Mouse (Mus musculus) gastrocnemius, postnatal 14 days (tissue): ENCODE measurements at regions not wholly inside any gene's neighbourhood (a gene's known extent, or its start where the extent isn't known, plus 50 kb on each side); places are given as distances from the start of the nearest gene placed in this dataset.

Experiments used
- DNase-seq: peaks from one replicate; pipeline ENCODE4 v3.0.0; 2021; ENCODE audit warnings: mixed read lengths
- intact Hi-C: fragments of 180-260 bp; cut with DNase I; formaldehyde crosslinking; loops from one replicate; pipeline ENCODE4 v1.15.1; 2025; ENCODE audit warnings: low total_unique reads

GRCm38 (mm10) chr8:32958331-32958730 lies 470.2 kb upstream of the 5930422O12Rik start:
- intact Hi-C loops, result no loop called here
- DNase-seq, result no peak

DNA sequence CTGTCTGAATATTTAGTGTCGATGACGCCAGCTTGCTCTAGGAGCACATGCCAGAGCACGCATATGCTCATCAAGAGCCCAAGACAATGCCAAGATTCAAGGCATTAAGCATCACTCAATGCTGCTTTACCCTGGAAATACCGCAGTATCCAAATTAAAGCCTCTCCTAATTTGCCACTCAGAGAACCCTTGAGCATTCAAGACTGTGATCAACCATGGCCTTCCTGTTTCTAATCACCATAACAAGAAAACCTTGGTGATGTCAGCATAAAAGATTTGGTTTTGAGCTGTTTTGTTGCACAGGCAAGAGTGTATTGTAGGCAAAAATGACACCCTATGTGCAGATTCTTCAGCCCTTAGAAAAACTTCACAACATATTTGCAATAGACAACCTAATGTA lies 469.7 kb upstream of the 5930422O12Rik start:
- intact Hi-C loops, result no loop called here
- no peak for DNase-seq

- intact Hi-C loops, result no loop called here
- DNase-seq, result no peak
These were observed 469.0 kb upstream of the 5930422O12Rik start for GRCm38 (mm10) chr8:32959326-32960064.

DNA sequence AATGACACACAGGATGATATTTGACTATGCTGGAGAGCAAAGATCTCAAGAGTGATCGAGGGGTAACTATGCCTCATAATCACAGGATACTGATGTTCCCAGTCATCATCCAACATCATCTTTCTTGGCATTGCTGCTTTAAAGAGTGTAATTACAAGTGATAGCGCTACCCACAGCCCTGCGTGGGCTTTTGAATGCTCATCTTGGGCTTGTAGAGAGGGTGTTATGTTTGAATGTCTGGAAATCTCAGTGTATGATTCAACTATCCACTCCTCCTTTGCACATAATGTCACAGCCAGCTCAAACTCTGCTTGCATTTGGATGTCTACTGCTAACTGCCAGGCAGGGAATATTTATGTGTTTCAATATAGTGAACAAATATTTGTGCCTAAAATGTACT lies 438.3 kb upstream of the 5930422O12Rik start:
- DNase-seq, result no peak
- intact Hi-C loops, result no loop called here

DNA sequence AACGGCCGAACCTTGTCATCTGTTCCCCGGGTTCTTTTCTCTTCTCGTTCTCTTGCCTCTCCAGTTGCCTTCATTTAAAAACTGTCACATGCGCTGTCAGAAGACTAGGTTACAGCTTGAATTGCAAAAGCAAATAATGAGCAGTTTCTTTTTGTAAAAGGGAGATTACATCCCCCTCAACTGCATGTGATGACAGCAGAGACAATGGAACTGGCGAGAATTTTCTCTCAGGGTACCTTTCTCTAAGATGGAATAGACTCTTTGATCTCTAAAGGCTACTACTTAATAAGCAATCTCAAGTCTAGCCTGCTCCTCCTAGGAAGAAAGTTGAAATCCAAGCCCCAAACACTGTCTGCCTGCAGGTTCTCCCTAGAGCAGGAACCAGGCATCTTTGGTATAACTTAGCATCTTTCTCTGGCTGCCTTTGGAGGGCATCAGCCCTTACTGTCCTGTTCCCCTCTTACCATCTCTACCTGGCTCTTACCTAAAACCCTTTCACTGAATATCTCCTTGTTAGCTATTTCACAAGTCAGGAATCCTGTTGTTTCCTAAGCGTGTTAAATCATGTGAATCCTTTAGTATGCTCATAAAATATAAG lies 424.4 kb upstream of the 5930422O12Rik start:
- intact Hi-C loops, result no loop called here
- DNase-seq, result no peak

DNA sequence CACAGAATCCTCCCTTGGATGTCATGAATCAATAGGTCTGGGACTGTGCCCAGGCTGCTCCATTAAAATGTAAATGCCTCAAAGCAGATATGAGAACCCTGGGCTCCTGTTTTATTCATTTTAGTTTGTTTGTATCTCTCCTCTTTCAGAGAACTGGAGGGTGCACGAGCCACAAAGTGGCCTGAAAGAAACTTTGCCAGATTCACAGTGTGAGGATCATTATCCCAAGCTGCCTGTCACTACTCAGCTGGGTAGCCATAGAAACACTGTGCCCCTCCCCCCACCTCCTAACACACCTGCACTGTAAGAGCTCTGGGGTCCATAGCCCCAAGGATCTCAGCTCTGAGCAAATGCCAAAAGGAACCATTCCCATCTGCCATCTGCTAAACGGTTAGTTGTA lies 423.9 kb upstream of the 5930422O12Rik start:
- DNase-seq, result no peak

DNA sequence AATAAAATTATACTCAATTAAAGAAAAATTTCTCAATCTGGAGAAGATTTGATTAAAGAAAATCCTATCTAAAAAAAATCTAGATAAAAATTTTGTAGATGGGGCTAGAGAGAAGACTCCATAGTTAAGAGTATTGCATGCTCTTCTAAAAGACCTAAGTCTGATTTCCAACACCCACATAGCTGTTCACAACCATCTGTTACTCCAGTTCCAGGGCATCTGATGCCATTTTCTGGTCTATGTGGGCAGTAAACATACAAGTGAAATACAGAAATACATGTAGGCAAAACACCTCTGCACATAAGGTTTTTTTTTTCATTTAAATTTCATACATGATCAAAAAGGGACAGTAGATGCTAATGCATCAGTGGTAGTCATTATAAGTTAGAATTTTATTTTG lies 418.4 kb upstream of the 5930422O12Rik start:
- no peak for DNase-seq
- intact Hi-C loops, result no loop called here

More for the DNA sequence above, 423.9 kb upstream of the 5930422O12Rik start:
- intact Hi-C loops, result no loop called here

DNA sequence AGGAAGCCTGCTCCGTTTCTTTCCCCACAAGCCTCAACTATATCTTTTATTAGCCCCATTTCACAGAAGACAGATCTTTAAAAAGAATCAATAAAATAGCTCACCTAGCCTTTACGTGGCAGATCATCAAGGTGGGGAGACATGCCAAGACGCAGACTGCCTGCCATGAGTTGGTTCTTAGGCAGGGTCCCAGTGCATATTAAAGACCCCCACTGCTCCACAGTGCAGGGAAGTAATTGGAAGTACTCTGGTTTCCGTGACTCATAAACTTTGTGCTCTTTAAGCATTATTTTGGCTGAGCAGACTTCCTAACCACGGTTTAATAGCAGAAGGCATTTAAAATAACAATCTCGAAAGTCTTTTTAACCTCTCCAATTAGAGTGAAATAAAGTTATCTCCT lies 415.7 kb upstream of the 5930422O12Rik start:
- intact Hi-C loops, result no loop called here
- no peak for DNase-seq

GRCm38 (mm10) chr8:33015861-33016260 lies 412.6 kb upstream of the 5930422O12Rik start:
- DNase-seq, result no peak
- intact Hi-C loops, result no loop called here

- intact Hi-C loops, result no loop called here
- no peak for DNase-seq
These were observed 401.5 kb upstream of the 5930422O12Rik start for GRCm38 (mm10) chr8:33026973-33027372.

GRCm38 (mm10) chr8:33029453-33029852 lies 399.1 kb upstream of the 5930422O12Rik start:
- DNase-seq, result no peak
- intact Hi-C loops, result no loop called here

GRCm38 (mm10) chr8:33052017-33052416 lies 376.5 kb upstream of the 5930422O12Rik start:
- intact Hi-C loops, result no loop called here
- no peak for DNase-seq

GRCm38 (mm10) chr8:33065566-33065965 lies 362.9 kb upstream of the 5930422O12Rik start:
- DNase-seq, result no peak
- intact Hi-C loops, result no loop called here

DNA sequence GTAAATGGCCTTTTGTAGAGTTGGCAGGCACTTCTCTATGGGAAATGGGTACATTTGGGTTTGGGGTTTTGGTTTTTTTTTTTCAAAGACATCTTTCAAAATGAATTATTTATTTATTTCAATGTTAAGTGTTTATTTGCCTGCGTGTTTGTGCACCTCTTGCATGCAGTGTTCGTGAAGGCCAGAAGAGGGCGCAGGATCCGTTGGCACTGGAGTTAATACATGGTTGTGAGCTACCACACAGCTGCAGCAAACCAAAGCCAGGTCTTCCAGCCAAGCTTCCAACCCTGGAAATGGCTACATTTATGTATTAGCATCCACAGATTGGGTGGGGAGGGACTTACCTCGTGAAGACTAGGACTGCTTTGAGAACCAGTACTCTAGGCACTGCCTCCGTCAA lies 362.3 kb upstream of the 5930422O12Rik start:
- DNase-seq, result no peak
- intact Hi-C loops, result no loop called here

GRCm38 (mm10) chr8:33067453-33068039 lies 361.0 kb upstream of the 5930422O12Rik start:
- DNase-seq, result no peak
- intact Hi-C loops, result no loop called here

- no peak for DNase-seq
- intact Hi-C loops, result no loop called here
These were observed 360.0 kb upstream of the 5930422O12Rik start for GRCm38 (mm10) chr8:33068468-33068867.

GRCm38 (mm10) chr8:33075186-33075585 lies 353.3 kb upstream of the 5930422O12Rik start:
- intact Hi-C loops, result no loop called here
- DNase-seq, result no peak

- DNase-seq, result no peak
- intact Hi-C loops, result no loop called here
These were observed 352.3 kb upstream of the 5930422O12Rik start for GRCm38 (mm10) chr8:33076253-33076652.

DNA sequence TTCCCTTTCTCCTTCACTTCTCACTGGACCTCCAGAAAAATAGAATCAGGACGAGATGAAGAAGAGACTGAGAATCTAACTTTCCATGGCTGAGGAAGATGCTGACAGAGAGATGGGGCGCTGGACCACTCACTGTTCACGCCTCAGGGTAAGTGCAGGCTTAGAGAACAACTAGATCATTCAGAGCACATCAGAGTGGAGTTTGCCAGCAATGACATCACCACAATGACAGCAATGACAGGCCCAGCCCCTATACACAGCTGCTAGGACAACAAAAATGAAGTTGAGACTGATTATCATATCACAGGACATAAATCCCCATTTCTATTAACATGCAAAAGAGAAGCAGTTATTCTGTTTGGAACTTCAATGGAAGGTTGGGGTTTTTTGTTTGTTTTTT lies 350.4 kb upstream of the 5930422O12Rik start:
- no peak for DNase-seq
- intact Hi-C loops, result no loop called here

GRCm38 (mm10) chr8:33079867-33080585 lies 348.5 kb upstream of the 5930422O12Rik start:
- intact Hi-C loops, result no loop called here
- DNase-seq, result no peak
